Mouse (Mus musculus) midbrain, embryonic 15.5 days (tissue): ENCODE data around the gene Dysf. TPM values are rescaled to one million over a fixed set of nuclear protein-coding genes. Genes with fewer than 3 reads are reported as not detected.

Source experiments
- ATAC-seq: fragments of 200-750 bp; cut with Nextera tagmentation; replicated peaks from 2 replicates; pipeline ENCODE4 v1.8.0; 2017; ENCODE audit warnings: moderate TSS enrichment
- H3K27ac ChIP-seq: fragments of 300-500 bp; sonication (generic); 2 replicates; pipeline ENCODE4 v1.5.1; 2015; ENCODE audit warnings: mild to moderate bottlenecking, inconsistent platforms
- H3K27me3 ChIP-seq: fragments of 300-500 bp; sonication (generic); replicated peaks from 2 replicates; pipeline ENCODE4 v1.6.1; 2015; ENCODE audit warnings: inconsistent platforms
- H3K36me3 ChIP-seq: fragments of 300-500 bp; sonication (generic); replicated peaks from 2 replicates; pipeline ENCODE4 v1.6.1; 2015; ENCODE audit warnings: inconsistent platforms
- H3K4me1 ChIP-seq: fragments of 300-500 bp; sonication (generic); 2 replicates; pipeline ENCODE4 v1.6.1; 2015; ENCODE audit warnings: inconsistent platforms
- H3K4me2 ChIP-seq: fragments of 300-500 bp; sonication (generic); 2 replicates; pipeline ENCODE4 v1.6.1; 2015; ENCODE audit warnings: inconsistent platforms, mild to moderate bottlenecking, moderate library complexity
- H3K4me3 ChIP-seq: fragments of 300-500 bp; sonication (generic); 2 replicates; pipeline ENCODE4 v1.5.1; 2015; ENCODE audit warnings: mild to moderate bottlenecking, inconsistent platforms
- H3K9ac ChIP-seq: fragments of 300-500 bp; sonication (generic); 2 replicates; pipeline ENCODE4 v1.6.1; 2015; ENCODE audit warnings: mild to moderate bottlenecking, inconsistent platforms
- H3K9me3 ChIP-seq: fragments of 300-500 bp; sonication (generic); 2 replicates; pipeline ENCODE4 v1.6.1; 2016; ENCODE audit warnings: inconsistent platforms
- WGBS: fragments of 180-500 bp; shearing (Covaris S2); methylation state at CpG from one replicate; pipeline ENCODE4 v1.1.7; 2015; ENCODE audit warnings: mixed read lengths; 5-methylcytosine and 5-hydroxymethylcytosine counted together
- polyA plus RNA-seq: library from polyadenylated mRNA; unstranded; fragments of >200 nt; fragmentation: Nextera tagmentation; extraction: Ambion mirVana; gene quantifications from 2 replicates; pipeline ENCODE4 v1.2.1, GENCODE M21; 2015

Gene Dysf
- polyA plus RNA-seq, 1 experiment from 2014 or later: 2.6 TPM

DNA sequence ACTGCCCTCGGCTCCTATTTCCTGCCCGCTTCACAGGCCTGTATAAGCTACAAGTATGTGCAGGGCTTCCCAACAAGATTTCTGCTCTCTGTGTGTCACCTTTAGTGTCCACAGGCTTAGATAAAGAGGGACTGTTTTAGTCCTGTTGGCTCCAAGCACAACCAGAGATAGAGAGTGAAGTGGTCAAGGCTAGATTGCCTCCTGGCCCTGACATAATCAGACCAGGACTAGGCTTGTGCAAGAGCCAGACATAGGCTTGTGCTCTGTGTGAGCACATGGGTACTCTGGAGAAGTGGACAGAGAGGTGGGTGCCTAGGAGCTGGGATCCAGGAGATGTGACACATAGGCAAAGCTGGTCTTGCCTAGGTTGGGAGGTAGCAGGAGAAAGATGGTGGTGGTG, 146.1 kb downstream of the Dysf start:
- Histone ChIP-seq H3K4me1 (no peaks in the 10 kb centered on the region), H3K9ac (no peak overlapping the region), H3K4me2 (no peak overlapping the region), H3K36me3 (no peaks in the 10 kb centered on the region), H3K27me3 (no peaks in the 10 kb centered on the region), H3K27ac (no peak overlapping the region), H3K9me3 (no peaks in the 10 kb centered on the region), H3K4me3 (no peak overlapping the region)
- WGBS: 97% methylated on average over 2 of the region's 2 CpGs
- ATAC-seq: no peak

DNA sequence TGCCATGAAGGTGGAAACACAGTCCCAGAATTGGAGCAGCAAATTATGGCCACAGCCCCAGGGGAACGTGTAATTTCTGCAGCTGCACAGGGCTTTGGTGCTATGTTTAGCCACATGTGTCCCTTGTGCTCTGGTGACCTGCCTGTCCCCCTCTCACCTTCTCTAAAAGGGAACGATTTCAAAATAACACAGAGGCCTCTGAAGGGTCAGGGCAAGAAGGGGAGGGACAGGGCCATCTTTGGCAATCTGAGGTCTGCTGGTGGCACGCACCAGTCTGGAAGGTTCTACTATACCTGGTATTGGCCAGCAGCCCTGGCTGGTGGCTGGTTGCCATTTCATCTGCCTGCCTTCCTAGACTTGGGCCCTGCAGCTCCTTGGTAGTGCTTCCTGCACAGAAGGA, 147.4 kb downstream of the Dysf start:
- no peak overlapping the region for H3K27ac ChIP-seq
- no peak for ATAC-seq
- WGBS: 75% methylated on average over 3 of the region's 3 CpGs

GRCm38 (mm10) chr6:84156481-84157025, 148.2 kb downstream of the Dysf start:
- H3K4me2 ChIP-seq: no peak overlapping the region
- WGBS: 80% methylated on average over 4 of the region's 4 CpGs
- ATAC-seq: no peak

More for the DNA sequence above, 147.4 kb downstream of the Dysf start:
- Histone ChIP-seq H3K36me3 (no peaks in the 10 kb centered on the region), H3K27me3 (no peaks in the 10 kb centered on the region), H3K4me2 (no peak overlapping the region), H3K9ac (no peak overlapping the region), H3K4me3 (no peak overlapping the region), H3K4me1 (no peaks in the 10 kb centered on the region), H3K9me3 (no peaks in the 10 kb centered on the region)

DNA sequence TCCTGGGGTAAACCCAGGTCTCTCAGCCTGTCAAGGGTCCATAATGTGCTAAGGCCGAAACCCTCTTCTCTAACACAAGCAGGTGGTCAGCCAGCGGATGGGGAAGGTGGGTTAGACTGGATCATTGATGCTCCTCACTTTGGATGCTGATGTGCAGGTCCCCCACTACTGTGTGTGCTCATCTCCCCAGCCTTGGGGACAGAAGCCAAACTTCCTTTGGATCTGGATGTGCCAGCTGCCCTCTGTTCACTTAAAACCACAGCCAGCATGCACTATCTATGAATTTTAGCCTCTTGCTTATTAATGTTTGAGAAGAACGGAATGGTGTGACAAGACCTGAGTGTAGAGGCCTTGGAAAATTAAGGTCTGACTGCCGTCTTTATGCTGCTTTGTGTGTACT, 150.7 kb downstream of the Dysf start:
- Histone ChIP-seq H3K27me3 (no peaks in the 10 kb centered on the region), H3K27ac (no peak overlapping the region), H3K9me3 (no peaks in the 10 kb centered on the region), H3K4me3 (no peak overlapping the region), H3K36me3 (no peaks in the 10 kb centered on the region), H3K9ac (no peak overlapping the region), H3K4me1 (no peaks in the 10 kb centered on the region), H3K4me2 (no peak overlapping the region)
- ATAC-seq: no peak
- WGBS: 85% methylated on average over 4 of the region's 4 CpGs

More at GRCm38 (mm10) chr6:84156481-84157025, 148.2 kb downstream of the Dysf start:
- H3K27me3 ChIP-seq: no peaks in the 10 kb centered on the region
- no peak overlapping the region for H3K4me3 ChIP-seq
- no peak overlapping the region for H3K27ac ChIP-seq
- no peaks in the 10 kb centered on the region for H3K9me3 ChIP-seq
- no peaks in the 10 kb centered on the region for H3K36me3 ChIP-seq
- no peak overlapping the region for H3K9ac ChIP-seq
- no peaks in the 10 kb centered on the region for H3K4me1 ChIP-seq

- H3K27ac ChIP-seq: no peak overlapping the region
- H3K9ac ChIP-seq: no peak overlapping the region
- H3K36me3 ChIP-seq: no peaks in the 10 kb centered on the region
- WGBS: 80% methylated on average over 14 of the region's 14 CpGs
- H3K27me3 ChIP-seq: no peaks in the 10 kb centered on the region
- H3K4me2 ChIP-seq: no peak overlapping the region
- no peaks in the 10 kb centered on the region for H3K9me3 ChIP-seq
- no peak overlapping the region for H3K4me3 ChIP-seq
- ATAC-seq: no peak
- H3K4me1 ChIP-seq: no peaks in the 10 kb centered on the region
These were observed 159.2 kb downstream of the Dysf start for GRCm38 (mm10) chr6:84167612-84168011.

DNA sequence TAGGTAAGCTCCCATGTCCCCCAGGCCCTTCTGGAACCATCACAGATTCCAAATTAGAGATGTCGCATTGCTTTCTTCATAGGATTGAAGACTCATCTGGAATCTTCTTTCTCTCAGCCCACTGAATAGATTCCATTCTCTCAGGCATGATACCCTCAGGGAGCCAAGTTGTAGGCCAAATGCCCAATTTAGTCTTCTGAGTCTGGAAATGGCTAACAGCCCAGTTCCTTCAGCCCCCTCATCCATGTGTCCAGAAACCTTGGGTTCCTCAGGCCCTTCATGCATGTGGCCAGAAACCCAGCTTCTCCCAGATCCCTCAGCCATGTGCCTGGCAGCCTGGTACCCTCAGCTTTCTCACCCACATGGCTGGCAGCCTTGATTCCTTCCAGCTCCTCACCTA, 160.2 kb downstream of the Dysf start:
- no peaks in the 10 kb centered on the region for H3K9me3 ChIP-seq
- H3K9ac ChIP-seq: no peak overlapping the region
- no peaks in the 10 kb centered on the region for H3K27me3 ChIP-seq
- H3K4me3 ChIP-seq: no peak overlapping the region
- H3K27ac ChIP-seq: no peak overlapping the region
- 100% methylated on average over 1 of the region's 1 CpGs for WGBS
- no peak overlapping the region for H3K4me2 ChIP-seq
- H3K4me1 ChIP-seq: no peaks in the 10 kb centered on the region
- H3K36me3 ChIP-seq: no peaks in the 10 kb centered on the region
- no peak for ATAC-seq

DNA sequence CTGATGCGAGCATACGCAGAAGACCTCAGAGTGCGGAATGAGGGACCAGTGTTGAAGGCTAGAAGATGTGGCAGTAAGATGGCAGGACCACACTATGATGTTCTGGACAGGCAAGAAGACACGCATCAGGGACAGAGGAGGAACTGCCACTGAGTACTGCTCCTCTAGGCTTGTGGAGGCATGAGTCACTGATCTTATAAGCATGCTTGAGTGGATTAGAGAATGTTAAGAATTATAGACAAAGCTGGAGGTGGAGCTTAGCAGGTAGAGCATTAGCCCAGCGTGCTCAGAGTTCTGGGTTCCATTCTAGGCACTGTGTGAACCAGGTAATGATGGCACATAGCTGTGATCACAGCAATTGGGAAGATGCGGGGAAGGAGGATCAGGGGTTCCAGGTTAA, 165.2 kb downstream of the Dysf start:
- no peaks in the 10 kb centered on the region for H3K36me3 ChIP-seq
- no peak overlapping the region for H3K4me3 ChIP-seq
- H3K9ac ChIP-seq: no peak overlapping the region
- no peak for ATAC-seq
- H3K27me3 ChIP-seq: no peaks in the 10 kb centered on the region
- H3K4me1 ChIP-seq: no peaks in the 10 kb centered on the region
- H3K4me2 ChIP-seq: no peak overlapping the region
- H3K27ac ChIP-seq: no peak overlapping the region
- 90% methylated on average over 6 of the region's 6 CpGs for WGBS
- H3K9me3 ChIP-seq: no peaks in the 10 kb centered on the region

DNA sequence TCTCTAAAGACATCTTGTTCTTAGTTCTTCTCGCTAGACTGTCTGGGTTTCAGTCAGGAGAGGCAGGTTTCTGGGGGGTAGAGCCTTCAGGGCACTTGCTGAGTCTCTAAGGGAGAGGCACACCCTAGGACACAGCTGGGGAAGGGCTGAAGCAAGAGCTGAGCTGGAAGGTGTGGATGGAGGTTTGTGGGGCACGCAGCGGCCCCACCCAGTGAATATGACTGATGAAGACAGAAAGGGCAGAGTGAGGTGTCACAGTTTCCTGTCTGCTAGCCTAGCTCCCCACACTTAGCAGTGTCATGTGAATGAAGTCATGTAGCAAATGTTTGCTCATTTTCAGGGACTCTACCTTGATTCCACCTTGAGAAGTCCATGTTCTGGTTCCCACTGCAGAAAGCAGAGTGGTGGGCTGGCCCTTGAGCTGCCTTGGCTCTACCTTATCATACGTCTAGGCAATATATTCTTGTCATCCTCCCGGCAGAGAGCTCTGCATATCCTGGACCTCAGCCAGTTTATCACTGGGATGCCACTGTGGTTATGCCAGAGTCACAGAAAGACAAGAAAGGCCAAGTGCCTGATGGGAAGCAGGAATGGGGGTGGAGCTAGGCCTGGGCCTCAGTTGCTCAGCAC, 170.5 kb downstream of the Dysf start:
- H3K9ac ChIP-seq: no peak overlapping the region
- H3K36me3 ChIP-seq: no peaks in the 10 kb centered on the region
- H3K4me3 ChIP-seq: no peak overlapping the region
- H3K9me3 ChIP-seq: no peaks in the 10 kb centered on the region
- no peaks in the 10 kb centered on the region for H3K27me3 ChIP-seq
- no peak overlapping the region for H3K27ac ChIP-seq
- 85% methylated on average over 5 of the region's 5 CpGs for WGBS
- ATAC-seq: no peak
- H3K4me1 ChIP-seq: no peaks in the 10 kb centered on the region
- H3K4me2 ChIP-seq: no peak overlapping the region

GRCm38 (mm10) chr6:84181452-84181851, 173.1 kb downstream of the Dysf start:
- Histone ChIP-seq H3K9ac (no peak overlapping the region), H3K4me1 (no peaks in the 10 kb centered on the region), H3K36me3 (no peaks in the 10 kb centered on the region), H3K27ac (no peak overlapping the region), H3K4me3 (no peak overlapping the region), H3K4me2 (no peak overlapping the region), H3K27me3 (no peaks in the 10 kb centered on the region), H3K9me3 (no peaks in the 10 kb centered on the region)
- 58% methylated on average over 4 of the region's 4 CpGs for WGBS
- ATAC-seq: no peak

- no peak overlapping the region for H3K4me3 ChIP-seq
- 70% methylated on average over 6 of the region's 6 CpGs for whole genome bisulfite sequencing
- H3K4me2 ChIP-seq: no peak overlapping the region
- no peaks in the 10 kb centered on the region for H3K36me3 ChIP-seq
- no peaks in the 10 kb centered on the region for H3K27me3 ChIP-seq
- H3K4me1 ChIP-seq: no peaks in the 10 kb centered on the region
- H3K9ac ChIP-seq: no peak overlapping the region
- no peak overlapping the region for H3K27ac ChIP-seq
- no peaks in the 10 kb centered on the region for H3K9me3 ChIP-seq
- ATAC-seq: no peak
These were observed 183.4 kb downstream of the Dysf start for GRCm38 (mm10) chr6:84191656-84192250.

DNA sequence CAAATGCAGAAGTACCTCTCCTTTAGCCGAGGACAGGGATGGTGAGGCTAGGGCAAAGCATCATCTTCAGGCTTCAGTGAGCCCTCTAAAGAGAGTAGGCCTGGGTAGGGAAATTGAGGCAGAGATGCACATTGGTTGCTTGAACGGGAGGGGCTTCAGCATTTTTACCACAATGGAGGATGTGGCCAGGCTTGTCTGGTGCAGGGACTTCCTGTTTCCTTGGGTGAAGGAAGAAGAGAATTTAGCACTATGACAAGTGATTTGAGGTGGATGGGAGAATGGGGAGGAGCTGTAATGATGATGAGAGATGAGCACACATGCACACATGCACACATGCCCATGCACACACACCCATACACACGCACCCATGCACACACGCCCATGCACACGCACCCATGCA, 188.1 kb downstream of the Dysf start:
- Histone ChIP-seq H3K4me1 (peaks cover 3% of the 10 kb centered on the region; the same call in 1 of the 2 replicates), H3K4me2 (no peak overlapping the region), H3K36me3 (no peaks in the 10 kb centered on the region), H3K27ac (no peak overlapping the region), H3K9me3 (no peaks in the 10 kb centered on the region), H3K4me3 (no peak overlapping the region), H3K9ac (no peak overlapping the region), H3K27me3 (no peaks in the 10 kb centered on the region)
- no peak for ATAC-seq
- WGBS: 96% methylated on average over 5 of the region's 5 CpGs

DNA sequence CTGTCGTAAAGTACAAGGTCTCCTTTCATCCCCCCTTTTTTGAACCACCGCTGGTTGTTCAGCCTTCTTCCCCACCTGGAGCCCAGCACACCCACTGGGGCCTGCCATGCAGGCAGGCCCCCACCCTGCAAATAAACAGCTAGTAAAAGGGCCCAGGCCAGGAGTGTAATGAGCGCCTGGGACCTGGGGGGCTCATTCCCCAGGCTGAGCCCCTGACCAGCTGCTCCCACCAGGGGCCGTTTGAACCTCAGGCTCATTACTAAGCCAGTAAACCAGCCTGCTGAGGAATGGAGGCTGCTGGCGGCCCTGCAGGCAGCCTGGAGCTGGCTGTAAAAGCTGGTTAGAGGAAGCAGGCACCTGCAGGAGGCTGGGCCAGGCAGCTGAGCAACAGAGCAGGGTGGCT, 189.4 kb downstream of the Dysf start:
- H3K27ac ChIP-seq: no peak overlapping the region
- H3K36me3 ChIP-seq: no peaks in the 10 kb centered on the region
- no peaks in the 10 kb centered on the region for H3K27me3 ChIP-seq
- no peaks in the 10 kb centered on the region for H3K9me3 ChIP-seq
- no peak overlapping the region for H3K4me2 ChIP-seq
- H3K9ac ChIP-seq: no peak overlapping the region
- WGBS: 26% methylated on average over 5 of the region's 5 CpGs
- no peak for ATAC-seq
- H3K4me3 ChIP-seq: no peak overlapping the region
- H3K4me1 ChIP-seq: peaks cover 3% of the 10 kb centered on the region; the same call in 1 of the 2 replicates
